Mouse (Mus musculus) left cerebral cortex, postnatal 25 days (tissue): ENCODE results near the gene Wdr5. TPM values are rescaled to one million over a fixed set of nuclear protein-coding genes. Genes with fewer than 3 reads are reported as not detected.

Experiments
- DNase-seq, 2 experiments: peaks; one replicate each; pipeline ENCODE4 v3.0.0; 2022; ENCODE audit warnings: low spot score in 2 of 2, mixed read lengths in 1 of 2
- intact Hi-C: fragments of 180-260 bp; cut with DNase I; formaldehyde crosslinking; loops from one replicate; pipeline ENCODE4 v1.15.1; 2025
- total RNA-seq, 2 experiments: library from RNA; stranded (reverse); gene quantifications; 2 replicates each; pipeline ENCODE4 v1.2.3; 2021

Wdr5 gene
- total RNA-seq, 2 experiments from 2014 or later, result 25.8 to 28.4 TPM

- intact Hi-C loops, result no loop called here
- DNase-seq, result no peak
Observed at GRCm38 (mm10) chr2:27578552-27578951, 63.6 kb downstream of the Wdr5 start.

DNA sequence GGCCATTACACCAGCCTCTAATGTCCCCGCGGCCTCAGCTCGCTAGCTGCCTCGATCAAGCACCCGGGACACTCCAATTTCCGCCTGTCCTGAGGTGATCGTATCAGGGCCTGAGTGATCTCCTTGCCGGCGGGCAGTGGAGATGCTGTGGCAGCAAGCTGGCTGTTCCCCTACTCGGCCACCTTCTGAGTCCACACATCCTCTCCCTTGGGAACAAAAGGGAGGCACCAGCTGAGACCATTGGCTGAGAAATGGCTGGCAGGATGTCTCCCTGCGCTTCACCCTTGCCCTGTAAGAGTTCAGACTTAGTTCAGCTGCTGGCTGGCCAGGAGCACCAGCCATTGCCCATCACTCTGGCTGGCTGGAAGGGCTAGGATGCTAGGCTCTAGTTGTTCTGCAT, 67.2 kb downstream of the Wdr5 start:
- DNase-seq, result no peak
- intact Hi-C loops, result no loop called here

- no peak for DNase-seq
- intact Hi-C loops, result no loop called here
Observed at GRCm38 (mm10) chr2:27583019-27583418, 68.1 kb downstream of the Wdr5 start.

DNA sequence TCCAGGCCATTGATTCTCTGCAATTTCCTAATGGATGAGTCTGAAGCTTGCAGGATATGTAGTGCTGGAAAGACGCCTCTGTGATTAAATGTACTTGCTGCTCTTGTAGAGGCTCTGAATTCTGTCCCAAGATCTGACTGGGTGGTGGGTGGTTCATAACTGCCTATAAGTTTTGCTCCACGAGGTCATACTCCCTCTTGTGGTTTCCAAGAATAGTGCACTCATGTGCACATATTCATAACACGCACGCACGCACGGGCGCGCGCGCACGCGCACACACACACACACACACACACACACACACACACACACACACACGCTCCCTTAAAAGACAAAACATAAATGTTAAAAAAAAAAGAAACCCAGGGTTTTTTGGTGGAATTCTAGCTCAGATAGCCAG, 69.6 kb downstream of the Wdr5 start:
- no peak for DNase-seq
- intact Hi-C loops, result no loop called here

Other genes with a start within 250 kb of the Wdr5 start
- 10 to 100 TPM; 11.0 to 11.8 TPM for gene Vav2, start 88.1 kb upstream of the Wdr5 start, total RNA-seq
- 10 to 100 TPM; 29.6 to 33.2 TPM for gene Brd3os, start 72.8 kb upstream of the Wdr5 start, total RNA-seq
- gene Brd3, start 7.5 kb upstream of the Wdr5 start, total RNA-seq, result 10 to 100 TPM; 47.3 to 52.9 TPM
- gene Rxra, start 161.3 kb downstream of the Wdr5 start, total RNA-seq, result 10 to 100 TPM; 18.7 to 21.2 TPM